Mouse (Mus musculus) stomach, postnatal 0 days (tissue): ENCODE data around the gene Tspo.

Experiments used
- CTCF ChIP-seq: IDR thresholded peaks from 2 replicates; pipeline ENCODE4 v1.5.1; 2016; ENCODE audit warnings: antibody characterized with exemption, low read depth, mild to moderate bottlenecking, moderate library complexity
- EP300 ChIP-seq: optimal IDR thresholded peaks from 2 replicates; pipeline ENCODE3; 2016; ENCODE audit warnings: antibody characterized with exemption

GRCm38 (mm10) chr15:83550137-83550536 lies 13.3 kb upstream of the Tspo start:
- TF ChIP-seq CTCF = no peak
- TF ChIP-seq EP300 = no peak
